Mouse (Mus musculus) right cerebral cortex, postnatal 10 days (tissue): ENCODE data around the gene Pars2.

Experiments
- DNase-seq, 2 experiments: peaks; one replicate each; pipeline ENCODE4 v3.0.0; 2021; ENCODE audit warnings: low spot score in 2 of 2

Pars2 gene

GRCm38 (mm10) chr4:106650833-106651527, at the start of gene Pars2:
Gene Pars2, plus strand, starts transcription at chr4:106651069.
- DNase-seq, result peak; percentile 99

- peak in 1 of 2 experiments; percentile 46 for DNase-seq
Measured at GRCm38 (mm10) chr4:106606639-106607554, 44.0 kb upstream of the Pars2 start.

- DNase-seq, result no peak
Measured at GRCm38 (mm10) chr4:106607905-106608304, 43.0 kb upstream of the Pars2 start.

GRCm38 (mm10) chr4:106613105-106613504, 37.8 kb upstream of the Pars2 start:
- no peak for DNase-seq

- DNase-seq, result no peak
Measured at GRCm38 (mm10) chr4:106613560-106613959, 37.3 kb upstream of the Pars2 start.

GRCm38 (mm10) chr4:106614180-106614797, 36.6 kb upstream of the Pars2 start:
- DNase-seq, result peak; percentile 77 to 80

GRCm38 (mm10) chr4:106614881-106615280, 36.0 kb upstream of the Pars2 start:
- DNase-seq, result no peak

- DNase-seq, result no peak
Measured at GRCm38 (mm10) chr4:106615637-106616036, 35.2 kb upstream of the Pars2 start.

GRCm38 (mm10) chr4:106617056-106617455, 33.8 kb upstream of the Pars2 start, which contains the start of gene Lexm:
Gene Lexm, minus strand, starts transcription at chr4:106617241.
- peak in 1 of 2 experiments; percentile 52 for DNase-seq

GRCm38 (mm10) chr4:106618898-106619297, 32.0 kb upstream of the Pars2 start:
- no peak for DNase-seq

GRCm38 (mm10) chr4:106621428-106621827, 29.4 kb upstream of the Pars2 start:
- no peak for DNase-seq

- no peak for DNase-seq
Measured at GRCm38 (mm10) chr4:106622030-106622493, 28.8 kb upstream of the Pars2 start, which contains the start of gene Ttc22. Gene Ttc22, plus strand, starts transcription at chr4:106622432.

GRCm38 (mm10) chr4:106622712-106623111, 28.2 kb upstream of the Pars2 start:
- DNase-seq, result peak; percentile 26

GRCm38 (mm10) chr4:106624271-106624670, 26.6 kb upstream of the Pars2 start:
- no peak for DNase-seq

GRCm38 (mm10) chr4:106627809-106628208, 23.1 kb upstream of the Pars2 start:
- DNase-seq, result peak in 1 of 2 experiments; percentile 36

- no peak for DNase-seq
Measured at GRCm38 (mm10) chr4:106628650-106629360, 22.1 kb upstream of the Pars2 start.

- no peak for DNase-seq
Measured at GRCm38 (mm10) chr4:106629374-106629773, 21.5 kb upstream of the Pars2 start.

GRCm38 (mm10) chr4:106630333-106631220, 20.3 kb upstream of the Pars2 start:
- peak; percentile 93 to 95 for DNase-seq

- DNase-seq, result no peak
Measured at GRCm38 (mm10) chr4:106632313-106632712, 18.6 kb upstream of the Pars2 start.
